Mouse (Mus musculus) kidney, adult 2 months (tissue): ENCODE measurements around the gene Pbx2. TPM values are rescaled to one million over a fixed set of nuclear protein-coding genes. Genes with fewer than 3 reads are reported as not detected.
"Not testable (repeated sequence)": the region's sequence is repeated elsewhere in the genome, so short reads cannot be mapped to it uniquely, and the experiment has no call there.

Experiments used
- DNase-seq: peaks from one replicate; pipeline ENCODE4 v3.0.0; 2021
- H3K27ac ChIP-seq: fragments of 200-500 bp; 2 replicates; pipeline ENCODE4 v1.5.1; 2012; ENCODE audit warnings: low read depth, low read length, control low read depth, inconsistent platforms; ENCODE audit not compliant: insufficient read depth
- H3K27me3 ChIP-seq: fragments of 200-500 bp; replicated peaks from 2 replicates; pipeline ENCODE4 v1.6.1; 2012; ENCODE audit warnings: mild to moderate bottlenecking, moderate library complexity, low read length, inconsistent platforms; ENCODE audit not compliant: control insufficient read depth, insufficient read depth
- H3K36me3 ChIP-seq: fragments of 200-500 bp; 2 replicates; pipeline ENCODE4 v1.6.1; 2012; ENCODE audit warnings: mild to moderate bottlenecking, moderate library complexity, low read length, inconsistent platforms; ENCODE audit not compliant: control insufficient read depth, insufficient read depth
- H3K4me1 ChIP-seq: fragments of 200-500 bp; 2 replicates; pipeline ENCODE4 v1.6.1; 2011; ENCODE audit warnings: low read length; ENCODE audit not compliant: control insufficient read depth, insufficient read depth
- H3K4me3 ChIP-seq: fragments of 200-500 bp; 2 replicates; pipeline ENCODE4 v1.5.1; 2011; ENCODE audit warnings: mild to moderate bottlenecking, low read depth, low read length, control low read depth; ENCODE audit not compliant: insufficient read depth
- CTCF ChIP-seq: fragments of 200-500 bp; conservative IDR thresholded peaks from 2 replicates; pipeline ENCODE4 v1.5.1; 2011; ENCODE audit warnings: low read depth, mild to moderate bottlenecking, control low read depth, low read length, moderate library complexity, mixed read lengths; ENCODE audit not compliant: insufficient read depth, insufficient read length
- POLR2A ChIP-seq: fragments of 200-500 bp; IDR thresholded peaks from one replicate; pipeline ENCODE4 v1.6.1; 2011; ENCODE audit warnings: low read depth, low read length, control low read depth
- WGBS: fragments of 180-500 bp; shearing (Covaris S2); methylation state at CpG from one replicate; pipeline ENCODE4 v1.1.7; 2018; 5-methylcytosine and 5-hydroxymethylcytosine counted together
- polyA plus RNA-seq: library from polyadenylated mRNA; depleted of rRNA; stranded (reverse); fragments of >200 nt; gene quantifications from 2 replicates; pipeline ENCODE4 v1.2.3, GENCODE M21; 2012; rRNA removed

Pbx2 gene
- 51.3 and 56.2 TPM in 2 replicates for polyA plus RNA-seq

- no peak for TF ChIP-seq CTCF
- TF ChIP-seq POLR2A = no peak
- no peaks in the 10 kb centered on the region for H3K27me3 ChIP-seq
- peak within 1 kb of the TSS; percentile 92 for H3K27ac ChIP-seq
- peak within 1 kb of the TSS; percentile 69 for H3K4me3 ChIP-seq
- DNase-seq = peak; percentile 36
- 5% methylated on average over 21 of the region's 21 CpGs for WGBS
- H3K4me1 ChIP-seq = peaks cover 16% of the 10 kb centered on the region
- peaks cover 4% of the 10 kb centered on the region; the same call in 1 of the 2 replicates for H3K36me3 ChIP-seq
Observed at GRCm38 (mm10) chr17:34591029-34591993, at the start of gene Pbx2. TSS of gene Pbx2 (plus strand) at chr17:34591266.

DNA sequence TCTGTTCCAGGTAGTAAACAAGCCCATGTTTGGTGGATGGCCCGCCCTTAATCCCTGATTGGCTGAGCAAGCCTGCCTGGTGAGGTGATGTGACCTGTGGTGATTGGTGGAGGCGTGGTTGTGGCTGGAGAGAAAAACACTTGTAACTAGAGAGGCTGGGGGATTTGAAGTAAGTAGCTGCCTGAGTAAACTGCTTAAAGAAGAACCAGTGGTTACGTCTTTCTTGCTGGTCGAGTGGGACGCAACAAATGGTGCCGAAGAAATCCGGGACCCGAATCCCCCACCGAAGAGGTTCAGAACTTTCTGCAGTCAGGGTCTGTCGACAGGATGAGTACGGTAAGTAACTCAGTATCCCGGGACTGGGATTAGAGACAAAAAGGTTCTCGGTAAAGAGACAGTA, 47.5 kb upstream of the Pbx2 start:
- H3K4me1 ChIP-seq, DNase-seq, H3K27ac ChIP-seq, H3K36me3 ChIP-seq, H3K4me3 ChIP-seq, H3K27me3 ChIP-seq: not testable (repeated sequence)
- WGBS = 95% methylated on average over 13 of the region's 13 CpGs

GRCm38 (mm10) chr17:34546797-34547196, 44.3 kb upstream of the Pbx2 start:
- DNase-seq = no peak
- Histone ChIP-seq H3K36me3 (no peaks in the 10 kb centered on the region), H3K27ac (no peak overlapping the region), H3K4me1 (no peaks in the 10 kb centered on the region), H3K4me3 (no peak overlapping the region), H3K27me3 (no peaks in the 10 kb centered on the region)
- 88% methylated on average over 1 of the region's 1 CpGs for WGBS
- TF ChIP-seq POLR2A (no peak), CTCF (no peak)

GRCm38 (mm10) chr17:34547601-34548000, 43.5 kb upstream of the Pbx2 start:
- no peaks in the 10 kb centered on the region for H3K27me3 ChIP-seq
- no peaks in the 10 kb centered on the region for H3K4me1 ChIP-seq
- no peak overlapping the region for H3K27ac ChIP-seq
- TF ChIP-seq POLR2A (no peak), CTCF (no peak)
- DNase-seq = no peak
- no peaks in the 10 kb centered on the region for H3K36me3 ChIP-seq
- H3K4me3 ChIP-seq = no peak overlapping the region
- 85% methylated on average over 4 of the region's 4 CpGs for WGBS

- H3K4me3 ChIP-seq = no peak overlapping the region
- no peaks in the 10 kb centered on the region for H3K36me3 ChIP-seq
- 79% methylated on average over 3 of the region's 3 CpGs for WGBS
- no peak for TF ChIP-seq POLR2A
- TF ChIP-seq CTCF = no peak
- DNase-seq = no peak
- no peaks in the 10 kb centered on the region for H3K4me1 ChIP-seq
- no peak overlapping the region for H3K27ac ChIP-seq
- no peaks in the 10 kb centered on the region for H3K27me3 ChIP-seq
Observed at GRCm38 (mm10) chr17:34549156-34549555, 41.9 kb upstream of the Pbx2 start.

DNA sequence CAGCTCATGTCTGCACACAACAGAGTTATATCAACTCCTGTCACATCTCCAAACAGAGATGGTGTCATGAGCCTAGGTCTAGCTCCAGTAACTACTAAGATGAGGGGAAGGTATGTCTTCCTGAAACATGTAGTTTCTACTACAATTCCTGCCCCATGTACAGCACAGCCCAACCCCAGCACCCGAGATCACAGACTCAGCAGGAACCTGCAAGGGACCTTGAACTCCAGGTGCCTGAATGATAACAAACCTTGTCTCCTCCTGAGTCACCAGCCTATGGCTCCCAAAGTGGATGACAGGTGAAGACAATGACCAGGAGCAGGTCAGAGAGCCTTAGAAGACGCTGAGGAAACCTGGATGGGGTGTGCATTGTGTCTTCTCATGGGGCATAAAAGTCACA, 41.2 kb upstream of the Pbx2 start:
- Histone ChIP-seq H3K27me3 (no peaks in the 10 kb centered on the region), H3K4me1 (no peaks in the 10 kb centered on the region), H3K27ac (no peak overlapping the region), H3K36me3 (no peaks in the 10 kb centered on the region), H3K4me3 (no peak overlapping the region)
- no peak for DNase-seq
- WGBS = 68% methylated on average over 2 of the region's 2 CpGs
- TF ChIP-seq POLR2A (no peak), CTCF (no peak)

DNA sequence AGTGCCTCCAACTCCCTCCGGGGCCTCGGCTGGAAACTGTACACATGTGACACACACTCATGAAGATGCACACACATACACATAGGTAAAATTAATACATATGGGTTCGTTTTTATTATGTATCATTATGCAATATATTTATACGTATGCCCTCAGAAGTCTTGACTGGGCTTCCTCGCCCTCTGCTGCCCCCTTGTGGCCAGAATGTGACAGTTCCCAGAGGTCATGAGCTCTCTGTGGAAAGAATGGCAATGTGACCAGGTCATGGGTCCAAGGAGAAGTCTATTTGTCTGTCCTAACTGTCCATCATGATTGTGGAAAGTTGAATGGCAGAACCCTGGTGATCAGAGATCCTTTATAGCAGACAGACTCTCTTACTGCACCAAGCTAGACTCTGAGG, 35.6 kb upstream of the Pbx2 start:
- DNase-seq = peak; percentile 83
- Histone ChIP-seq H3K4me3 (no peak overlapping the region), H3K4me1 (no peaks in the 10 kb centered on the region), H3K36me3 (no peaks in the 10 kb centered on the region), H3K27ac (no peak overlapping the region), H3K27me3 (no peaks in the 10 kb centered on the region)
- WGBS = 20% methylated on average over 5 of the region's 5 CpGs
- TF ChIP-seq POLR2A (no peak), CTCF (peak; percentile 91)

DNA sequence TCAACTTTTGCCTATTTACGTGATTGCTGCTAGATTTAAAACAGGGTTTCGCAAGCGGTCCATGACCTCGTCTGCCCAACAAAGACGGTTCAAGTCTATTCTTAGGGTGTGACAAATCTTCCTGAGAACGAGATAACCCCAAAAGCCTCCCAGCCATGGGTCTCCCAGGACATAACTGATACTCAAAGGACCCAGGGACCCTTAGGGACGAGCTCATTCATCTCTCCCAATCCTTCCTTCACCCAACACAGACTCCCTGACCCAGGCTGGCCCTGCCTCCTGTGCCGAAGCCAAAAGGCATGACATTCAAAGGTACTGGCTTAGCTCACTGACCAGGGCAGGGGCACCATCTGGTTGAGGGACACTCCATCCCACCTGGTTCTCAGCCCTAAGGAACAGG, 34.7 kb upstream of the Pbx2 start:
- Histone ChIP-seq H3K27me3 (no peaks in the 10 kb centered on the region), H3K27ac (no peak overlapping the region), H3K4me3 (no peak overlapping the region), H3K4me1 (no peaks in the 10 kb centered on the region), H3K36me3 (no peaks in the 10 kb centered on the region)
- no peak for DNase-seq
- TF ChIP-seq CTCF (no peak), POLR2A (no peak)
- WGBS = 85% methylated on average over 8 of the region's 8 CpGs
